Mouse (Mus musculus) gastrocnemius, postnatal 36 days (tissue): ENCODE data around the gene Maml3. TPM values are rescaled to one million over a fixed set of nuclear protein-coding genes. Genes with fewer than 3 reads are reported as not detected.

Source experiments
- DNase-seq, 2 experiments: peaks; one replicate each; pipeline ENCODE4 v3.0.0; 2022
- intact Hi-C: fragments of 180-260 bp; cut with DNase I; formaldehyde crosslinking; loops from one replicate; pipeline ENCODE4 v1.15.1; 2025
- total RNA-seq, 2 experiments: library from RNA; stranded (reverse); gene quantifications; 2 replicates each; pipeline ENCODE4 v1.2.3; 2021

Gene Maml3
- total RNA-seq, 2 experiments from 2014 or later: 1.9 to 2.6 TPM

DNA sequence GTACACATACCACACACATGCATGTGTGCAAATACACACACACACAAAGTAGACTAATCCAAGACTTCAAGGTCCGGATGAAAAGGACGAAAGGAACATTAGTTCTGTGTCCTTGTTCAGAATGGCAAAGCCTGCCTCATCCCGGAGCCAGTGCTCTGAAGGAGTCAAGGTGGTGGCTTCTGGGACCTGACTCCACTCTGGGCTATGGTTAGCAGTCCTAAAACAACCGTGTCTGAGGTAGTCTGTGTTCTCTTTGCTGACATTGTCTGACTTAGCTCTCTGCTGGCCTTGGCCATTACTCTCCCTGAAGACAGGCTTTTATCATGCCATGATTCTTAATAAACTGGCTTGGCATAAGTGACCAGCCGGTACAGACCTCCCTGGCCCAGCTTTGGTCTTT is 445.5 kb downstream of the Maml3 start:
- intact Hi-C loops: no loop called here
- no peak for DNase-seq

DNA sequence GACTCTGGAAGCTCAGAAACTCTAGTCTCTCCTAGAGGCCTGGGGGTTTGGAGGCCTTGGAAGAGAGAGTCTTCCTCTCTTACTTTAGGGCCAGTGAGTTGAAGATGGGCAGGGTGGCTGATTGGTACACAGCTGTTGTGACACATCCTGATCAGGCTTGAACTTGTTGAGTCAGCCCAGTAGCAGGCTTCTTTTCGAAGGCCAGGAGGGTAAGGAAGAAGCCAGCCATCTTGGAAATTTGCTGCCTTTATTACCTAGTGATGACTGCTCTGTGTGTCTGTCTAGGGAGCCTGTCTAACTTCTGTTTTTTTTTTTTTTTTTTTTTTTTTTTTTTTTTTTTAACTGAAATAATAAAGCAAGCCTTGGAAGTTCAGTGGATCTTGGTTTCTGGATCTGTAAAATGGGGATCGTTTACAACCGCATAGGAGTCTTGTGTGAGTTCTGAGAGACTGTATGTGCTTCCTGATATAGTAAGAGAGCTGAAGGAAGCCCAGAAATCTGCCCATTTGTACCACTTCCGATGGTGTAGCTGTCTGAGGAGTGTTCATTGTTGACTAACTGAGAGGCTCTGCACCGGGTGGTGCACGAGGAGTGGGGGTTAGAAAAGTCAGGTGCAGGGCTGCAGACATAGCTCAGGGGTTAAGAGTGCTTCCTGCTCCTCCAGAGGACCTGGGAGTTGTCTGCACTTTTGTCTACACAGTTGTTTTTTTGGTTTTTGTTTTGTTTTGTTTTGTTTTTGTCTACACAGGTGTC is 450.4 kb downstream of the Maml3 start:
- intact Hi-C loops: loop anchor here (5.0 kb wide), 1 partner anchor 588 kb away; no protein-coding TSS in a partner anchor
- no peak for DNase-seq

DNA sequence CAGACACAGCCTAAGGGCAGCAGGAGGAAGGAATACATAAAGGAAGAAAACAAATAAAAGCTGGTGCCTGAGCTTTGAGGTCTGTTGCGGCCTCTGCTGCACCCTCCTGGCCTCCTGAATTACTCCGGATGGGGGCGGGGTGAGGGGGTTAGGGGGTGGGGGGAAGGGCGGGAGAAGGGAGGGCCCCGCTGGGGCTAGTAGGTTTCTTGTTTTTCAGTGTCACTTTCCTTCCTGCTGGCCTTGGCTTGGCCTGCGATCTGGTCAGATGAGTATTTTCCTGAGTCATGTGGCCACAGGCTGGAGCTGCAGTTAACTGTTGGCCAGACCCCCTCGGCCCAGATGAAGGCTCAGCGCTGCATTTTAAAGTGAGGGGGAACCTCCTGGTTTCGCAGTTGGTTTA is 452.2 kb downstream of the Maml3 start:
- peak; percentile 16 to 33 for DNase-seq

DNA sequence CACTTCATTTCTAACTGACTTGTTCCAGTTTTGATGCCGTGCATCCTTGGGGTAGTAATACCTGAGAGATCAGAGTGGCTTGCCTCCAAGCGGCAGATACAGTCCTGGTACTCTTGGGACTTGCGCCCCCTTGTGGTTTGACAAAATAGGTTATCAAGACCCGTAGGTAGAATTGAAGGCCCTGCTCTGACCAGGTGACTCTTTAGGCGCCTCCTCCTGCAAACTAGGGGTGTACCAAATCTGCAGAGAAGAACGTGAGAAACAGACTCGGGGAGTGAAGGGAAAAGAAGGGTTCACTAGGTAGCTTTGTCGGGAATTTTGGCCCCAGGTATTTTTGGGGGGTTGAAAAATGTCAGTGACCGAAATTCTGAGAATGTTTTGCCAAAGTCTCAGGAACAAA is 452.6 kb downstream of the Maml3 start:
- peak; percentile 38 to 69 for DNase-seq
- intact Hi-C loops: loop anchor here (2.0 to 5.0 kb wide), 2 partner anchors 141 to 590 kb away; no protein-coding TSS in a partner anchor

More for the DNA sequence above, 452.2 kb downstream of the Maml3 start:
- intact Hi-C loops: loop anchor here (2.0 to 5.0 kb wide), 2 partner anchors 142 to 590 kb away; no protein-coding TSS in a partner anchor

DNA sequence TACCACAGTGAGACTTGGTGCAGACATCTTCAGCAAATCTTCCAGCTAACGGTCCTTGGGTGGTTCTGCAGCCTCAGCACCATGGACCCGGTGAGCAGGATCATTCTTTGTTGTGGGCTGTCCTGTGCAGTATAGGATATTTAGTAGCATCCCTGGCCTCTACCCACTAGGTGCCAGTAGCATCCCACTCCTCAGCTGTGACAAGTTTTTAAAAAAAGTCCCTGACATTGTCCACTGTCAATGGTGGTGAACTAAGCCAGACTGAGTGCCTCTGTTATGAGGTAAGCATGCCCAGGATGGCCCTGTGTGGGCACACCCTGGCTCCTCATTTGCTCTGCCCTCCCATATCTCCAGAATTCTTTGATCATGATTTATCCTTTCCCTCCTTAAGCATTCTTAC is 453.7 kb downstream of the Maml3 start:
- intact Hi-C loops: loop anchor here (5.0 kb wide), 1 partner anchor 591 kb away; no protein-coding TSS in a partner anchor
- DNase-seq: no peak

DNA sequence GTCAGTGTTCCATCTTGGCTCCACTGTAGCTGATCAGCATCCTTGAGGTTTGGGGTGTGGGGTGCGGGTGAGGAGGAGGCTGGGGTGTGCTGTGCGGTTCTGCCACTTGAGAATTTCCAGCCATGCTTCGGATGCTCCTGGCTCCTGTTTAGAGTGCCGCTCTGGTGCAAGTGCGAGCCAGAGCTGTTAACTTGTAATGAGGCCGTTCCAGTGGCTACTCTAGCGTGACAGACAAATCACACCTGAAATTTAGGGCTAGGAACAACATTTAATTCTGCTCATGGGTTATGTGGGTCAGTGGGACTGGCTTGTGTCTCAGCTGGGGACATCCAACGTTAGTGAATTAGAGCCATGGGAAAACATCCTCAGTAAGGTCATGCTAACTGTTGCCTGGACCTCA is 454.9 kb downstream of the Maml3 start:
- intact Hi-C loops: loop anchor here (5.0 kb wide), 1 partner anchor 592 kb away; no protein-coding TSS in a partner anchor

DNA sequence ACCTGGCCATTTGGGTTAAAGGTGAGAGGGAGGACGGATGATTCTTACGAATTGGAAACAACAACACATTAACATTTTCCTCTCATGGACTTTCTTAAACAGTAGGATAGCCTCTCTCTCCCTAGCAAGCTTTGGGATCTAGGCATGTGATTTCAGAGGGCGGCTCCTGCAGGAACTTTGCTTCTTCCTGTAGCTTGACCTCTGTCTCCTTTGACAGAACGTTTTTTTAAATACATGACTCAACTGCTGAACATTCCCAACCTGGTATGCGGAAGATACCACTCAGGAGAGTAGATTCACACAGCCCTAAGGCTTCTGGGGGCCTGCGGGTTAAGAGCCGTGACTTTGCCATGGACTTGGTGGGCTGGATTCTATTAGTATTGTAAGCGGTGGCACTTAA is 455.4 kb downstream of the Maml3 start:
- no peak for DNase-seq
- intact Hi-C loops: no loop called here

More for the DNA sequence above, 454.9 kb downstream of the Maml3 start:
- no peak for DNase-seq

DNA sequence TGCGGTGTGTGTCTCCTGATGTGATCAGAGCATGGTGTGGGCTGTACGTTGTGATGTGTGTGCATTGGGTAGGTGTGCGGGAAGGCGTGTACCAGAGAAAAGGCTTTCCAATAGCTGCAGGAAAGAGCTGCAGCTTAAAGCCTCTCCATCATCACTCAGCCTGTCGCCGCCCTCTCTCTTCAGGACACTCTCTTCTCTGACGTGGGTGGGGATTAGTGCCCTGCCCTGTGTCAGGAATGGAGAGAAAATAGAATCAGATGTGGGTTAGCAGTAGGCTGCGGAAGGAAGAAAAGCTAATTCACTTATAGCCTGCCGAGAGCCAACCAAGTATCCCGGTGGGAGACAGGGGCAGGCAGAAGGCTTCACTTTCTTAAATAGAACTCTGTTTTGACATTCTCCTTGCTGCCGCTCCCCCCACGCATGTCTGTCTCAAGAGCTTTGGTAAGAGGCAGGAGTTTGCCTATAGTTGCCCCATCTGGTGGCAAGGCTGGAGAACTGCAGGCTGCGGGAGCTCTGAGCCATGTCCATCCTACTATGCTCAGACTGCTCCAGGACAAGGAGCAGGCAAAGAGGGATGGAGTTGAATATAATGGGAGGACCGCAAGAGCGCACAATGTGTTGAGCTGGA is 456.7 kb downstream of the Maml3 start:
- peak; percentile 65 to 70 for DNase-seq
- intact Hi-C loops: loop anchor here (1.0 kb wide), 1 partner anchor 64 kb away; no protein-coding TSS in a partner anchor

DNA sequence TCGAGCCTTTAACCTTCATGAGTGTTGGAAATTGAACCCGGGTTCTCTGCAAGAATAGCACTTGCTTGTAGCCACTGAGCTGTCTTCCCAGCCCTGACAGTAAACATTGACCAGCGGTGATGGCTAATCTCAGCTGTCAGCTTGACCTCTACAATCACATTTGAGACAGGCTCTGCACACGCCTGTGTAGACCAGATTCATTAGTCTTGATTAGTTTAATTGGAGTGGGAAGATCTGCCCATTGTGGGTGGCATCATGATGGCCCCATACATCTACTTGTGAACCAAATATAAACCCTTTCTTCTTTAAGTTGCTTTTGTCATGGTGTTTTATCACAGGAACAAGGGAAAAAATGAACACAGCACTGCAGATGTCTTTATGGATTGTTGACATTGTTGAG is 457.5 kb downstream of the Maml3 start:
- intact Hi-C loops: no loop called here
- DNase-seq: no peak

DNA sequence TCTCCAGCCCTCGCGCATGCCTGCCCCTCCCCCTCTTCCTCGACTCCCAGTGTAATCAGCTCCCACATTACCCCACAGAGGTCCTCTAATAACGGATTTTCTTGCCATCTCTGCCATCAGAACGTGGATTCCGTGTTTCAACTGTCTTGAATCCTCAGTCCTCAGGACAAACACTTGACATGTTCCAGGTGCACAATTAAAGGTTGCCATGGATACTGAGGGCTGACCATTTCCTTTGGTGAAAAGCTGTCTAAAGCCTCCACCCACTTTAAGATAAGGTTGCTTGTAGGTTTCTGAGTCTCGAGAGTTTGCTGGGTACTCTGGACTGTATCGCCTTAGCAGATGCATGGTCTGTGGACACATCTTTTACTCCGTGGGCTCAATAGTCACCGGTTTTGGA is 458.6 kb downstream of the Maml3 start:
- DNase-seq: no peak
- intact Hi-C loops: no loop called here

DNA sequence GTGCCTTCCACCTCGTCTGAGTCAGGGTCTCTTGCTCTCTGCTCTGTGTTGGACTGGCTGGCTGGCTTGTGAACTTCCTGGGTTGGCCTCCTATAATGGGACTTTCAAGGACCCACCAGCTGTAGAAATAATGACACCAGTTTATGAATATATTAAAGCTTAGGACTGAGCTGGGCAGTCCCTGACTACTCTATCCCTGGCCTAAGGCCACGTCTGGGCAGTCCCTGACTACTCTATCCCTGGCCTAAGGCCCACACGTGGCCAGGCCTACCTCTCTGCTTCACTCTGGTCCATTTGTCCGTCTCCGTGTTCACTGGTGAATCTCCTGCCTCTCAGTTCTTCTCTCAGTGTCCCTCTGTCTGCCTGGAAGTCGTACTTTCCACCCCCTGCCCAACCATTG is 459.4 kb downstream of the Maml3 start:
- intact Hi-C loops: no loop called here
- DNase-seq: no peak

DNA sequence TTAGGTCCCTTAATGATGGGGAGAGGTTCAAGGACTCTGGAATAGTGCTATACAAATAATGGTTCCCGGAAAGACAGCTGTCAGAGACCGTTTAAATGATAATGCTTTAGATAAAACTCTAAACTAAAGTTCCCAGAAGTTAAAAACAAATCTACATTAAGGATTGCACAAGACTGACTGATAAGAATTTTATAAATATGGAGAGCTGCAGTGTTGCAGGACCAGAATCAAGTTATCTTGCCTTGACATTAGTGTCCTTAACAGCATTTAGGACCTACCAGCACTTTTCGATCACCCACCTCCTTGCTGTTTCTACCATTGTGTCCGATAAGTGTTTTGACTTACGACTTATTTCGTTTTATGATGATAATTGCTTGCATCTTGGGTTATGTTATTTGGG is 466.6 kb downstream of the Maml3 start:
- intact Hi-C loops: no loop called here
- no peak for DNase-seq

DNA sequence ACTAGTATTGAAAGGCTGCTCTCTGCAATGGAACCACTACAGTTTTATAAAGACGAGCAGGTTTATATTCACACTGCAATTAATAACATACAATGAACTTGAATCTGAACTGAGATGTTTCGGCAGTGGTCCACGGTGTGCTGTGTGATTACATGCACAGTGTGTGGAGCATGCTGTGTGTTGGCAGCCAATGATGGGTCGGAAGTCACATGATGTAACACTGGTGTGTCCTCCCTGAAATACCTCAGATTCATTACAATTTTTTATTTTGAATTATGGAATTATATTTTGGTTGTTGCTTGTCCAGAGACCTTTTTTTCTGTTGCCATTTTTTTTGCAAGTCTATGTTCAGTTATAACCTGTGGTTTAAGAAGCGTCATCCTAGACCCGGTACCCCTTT is 467.6 kb downstream of the Maml3 start:
- DNase-seq: no peak
- intact Hi-C loops: no loop called here

DNA sequence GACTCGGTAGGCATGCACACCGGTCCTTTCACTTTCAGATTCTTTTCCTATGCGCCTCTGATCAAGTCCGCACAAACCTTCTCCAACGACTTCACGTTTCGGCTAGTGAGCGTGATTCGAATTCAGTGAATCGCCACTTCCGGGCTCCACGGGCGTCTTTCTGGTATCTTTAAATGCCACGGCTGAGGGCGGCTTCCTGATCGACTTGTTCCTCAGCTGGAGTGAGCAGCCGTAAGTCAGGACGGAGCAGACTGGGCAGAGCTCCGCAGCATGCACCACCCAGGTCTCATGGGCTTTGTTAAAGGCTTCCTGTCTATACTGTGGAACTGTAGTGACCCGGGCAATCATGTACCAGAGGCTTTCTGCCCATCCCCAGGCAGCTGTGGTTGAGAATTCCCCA is 468.2 kb downstream of the Maml3 start:
- DNase-seq: no peak

DNA sequence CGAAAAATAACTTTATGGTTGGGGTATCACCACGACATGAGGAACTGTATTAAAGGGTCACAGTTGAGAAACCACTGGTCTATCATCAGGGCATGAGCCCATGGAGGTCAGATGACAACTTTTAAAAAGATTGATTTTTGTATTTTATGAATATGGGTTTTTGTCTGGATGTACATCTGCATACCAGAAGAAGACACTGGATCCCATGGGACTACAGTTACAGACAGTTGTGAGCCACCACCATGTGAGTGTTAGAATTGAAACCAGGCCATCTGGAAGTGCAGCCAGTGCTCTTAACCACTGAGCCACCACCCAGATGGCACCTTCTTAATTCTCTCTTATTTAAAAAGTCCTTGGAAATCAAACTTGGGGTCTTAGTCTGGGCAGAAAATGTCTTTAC is 468.9 kb downstream of the Maml3 start:
- intact Hi-C loops: no loop called here
- no peak for DNase-seq

More for the DNA sequence above, 468.2 kb downstream of the Maml3 start:
- intact Hi-C loops: no loop called here

Other genes starting within 250 kb of the Maml3 start
- gene Foxo1, start 163.3 kb upstream of the Maml3 start, total RNA-seq: 10 to 100 TPM; 19.0 to 29.2 TPM